ENCODE assay signal across 20 mouse cellular contexts in the genomic region with DNA sequence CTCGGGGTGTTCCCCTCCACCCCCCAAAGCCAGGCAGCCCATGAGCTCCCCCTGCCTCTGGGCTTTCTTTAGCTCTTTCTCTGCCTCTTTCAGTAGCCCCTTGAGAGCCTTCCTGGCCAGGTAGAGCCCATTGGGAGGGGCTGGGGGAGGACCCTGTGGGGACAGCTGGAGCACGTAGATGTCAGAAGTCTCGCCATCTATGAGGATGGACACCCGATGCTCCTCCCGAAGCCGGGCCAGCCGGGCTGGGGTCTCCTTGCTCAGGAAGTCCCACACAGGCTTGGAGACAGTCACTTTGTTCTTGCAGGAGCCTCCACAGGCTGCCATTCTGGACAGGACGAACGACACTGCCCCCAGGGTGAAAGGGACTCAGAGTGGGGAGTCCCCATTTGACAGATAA. TPM values are rescaled to one million over a fixed set of nuclear protein-coding genes. Genes with fewer than 3 reads are reported as not detected.
A peak's percentile ranks its signal among the peaks of the same experiment; 100 is the strongest.
DNase-seq lines count a peak whose midpoint lies in the region; ATAC-seq and TF ChIP-seq lines count a peak whose summit lies in the region.
"Had no signal": no experiment of that assay in that cellular context is flagged by ENCODE, and none has a peak within 500 bp of the region (broad histone marks: within the 10 kb centered on the region; RNA-seq: fewer than 3 reads in every experiment).

No protein-coding gene starts in this region.

- intact Hi-C loops in left cerebral cortex, postnatal 10 days (cut with DNase I) = no loop called here

- peaks cover 40% of the 10 kb centered on the region for H3K36me3 ChIP-seq in forebrain, embryonic 10.5 days (replicated peaks)
- peaks cover 2% of the 10 kb centered on the region; the same call in 1 of the 2 replicates for H3K36me3 ChIP-seq in forebrain, embryonic 16.5 days (ENCODE audit: control insufficient read depth, insufficient read depth)
- peaks cover 21% of the 10 kb centered on the region for H3K36me3 ChIP-seq in intestine, embryonic 14.5 days (ENCODE audit: control insufficient read depth, insufficient read depth, low read length)
- H3K36me3 ChIP-seq in intestine, postnatal 0 days (ENCODE audit: control insufficient read depth, insufficient read depth) = peaks cover 19% of the 10 kb centered on the region; the same call in 1 of the 2 replicates
- peaks cover 40% of the 10 kb centered on the region for H3K36me3 ChIP-seq in E14TG2a.4 (ENCODE audit: insufficient read depth, low read length)
- H3K36me3 ChIP-seq in limb, embryonic 10.5 days = peaks cover 40% of the 10 kb centered on the region

- no peaks in the 10 kb centered on the region for H3K9me3 ChIP-seq in forebrain, embryonic 10.5 days
- no peaks in the 10 kb centered on the region for H3K9me3 ChIP-seq in forebrain, embryonic 16.5 days (ENCODE audit: control insufficient read depth, low read length)
- no peaks in the 10 kb centered on the region for H3K9me3 ChIP-seq in intestine, embryonic 14.5 days (ENCODE audit: control insufficient read depth, low read length)
- no peaks in the 10 kb centered on the region for H3K9me3 ChIP-seq in intestine, postnatal 0 days (ENCODE audit: control insufficient read depth)
- H3K9me3 ChIP-seq in E14TG2a.4 (ENCODE audit: low read length) = no peaks in the 10 kb centered on the region
- no peaks in the 10 kb centered on the region for H3K9me3 ChIP-seq in limb, embryonic 10.5 days (replicated peaks)
- H3K9me3 ChIP-seq: embryonic facial prominence, embryonic 12.5 days; forebrain, embryonic 12.5 days; heart, embryonic 15.5 days had no signal

- peaks cover 83% of the 10 kb centered on the region for H3K4me1 ChIP-seq in forebrain, embryonic 10.5 days
- H3K4me1 ChIP-seq in forebrain, embryonic 16.5 days (replicated peaks; ENCODE audit: control insufficient read depth, insufficient read depth, low read length) = peaks cover 36% of the 10 kb centered on the region
- peaks cover 25% of the 10 kb centered on the region for H3K4me1 ChIP-seq in intestine, embryonic 14.5 days (replicated peaks; ENCODE audit: control insufficient read depth, insufficient read depth, low read length)
- H3K4me1 ChIP-seq in intestine, postnatal 0 days (replicated peaks; ENCODE audit: control insufficient read depth, insufficient read depth, low read length) = 0 out of 2 replicates have a peak, but pooled peaks cover 5% of the 10 kb centered on the region
- H3K4me1 ChIP-seq in E14TG2a.4 (replicated peaks; ENCODE audit: low read depth, low read length) = peaks cover 85% of the 10 kb centered on the region
- H3K4me1 ChIP-seq in limb, embryonic 10.5 days = peaks cover 63% of the 10 kb centered on the region

- no peak for ATAC-seq in forebrain, embryonic 16.5 days
- no peak for ATAC-seq in intestine, embryonic 14.5 days (replicated peaks; ENCODE audit: low FRiP score, low TSS enrichment, low read depth)
- no peak for ATAC-seq in intestine, postnatal 0 days
- ATAC-seq in monocyte, adult 5-6 weeks (replicated peaks; ENCODE audit: insufficient number of reproducible peaks, low FRiP score, low TSS enrichment, poor library complexity, severe bottlenecking) = no peak
- ATAC-seq: CD4-positive, CD25-positive, alpha-beta regulatory T cell, adult 4 months had no signal

- H3K9ac ChIP-seq in forebrain, embryonic 16.5 days (replicated peaks; ENCODE audit: low read depth, low read length) = no peak overlapping the region
- H3K9ac ChIP-seq in intestine, embryonic 14.5 days (ENCODE audit: low read length) = no peak overlapping the region
- H3K9ac ChIP-seq in intestine, postnatal 0 days (ENCODE audit: low read depth, low read length) = no peak overlapping the region
- H3K9ac ChIP-seq: embryonic facial prominence, embryonic 12.5 days; forebrain, embryonic 12.5 days; heart, embryonic 15.5 days had no signal

- H3K4me3 ChIP-seq in forebrain, embryonic 10.5 days = peak overlapping the region; percentile 2; the same call in 1 of the 2 replicates
- H3K4me3 ChIP-seq in forebrain, embryonic 16.5 days (replicated peaks; ENCODE audit: low read length) = no peak overlapping the region
- H3K4me3 ChIP-seq in intestine, embryonic 14.5 days (ENCODE audit: low read depth, low read length) = no peak overlapping the region
- H3K4me3 ChIP-seq in intestine, postnatal 0 days (ENCODE audit: low read depth, low read length) = no peak overlapping the region
- H3K4me3 ChIP-seq in E14TG2a.4 (replicated peaks; ENCODE audit: low read length) = peak overlapping the region; percentile 48
- no peak overlapping the region for H3K4me3 ChIP-seq in limb, embryonic 10.5 days
- H3K4me3 ChIP-seq: embryonic facial prominence, embryonic 12.5 days; forebrain, embryonic 12.5 days; heart, embryonic 15.5 days had no signal

- no peak for DNase-seq in forebrain, embryonic 10.5 days (ENCODE audit: extremely low spot score, low spot score)
- DNase-seq in intestine, embryonic 14.5 days (ENCODE audit: low spot score) = peak; percentile 47
- no peak for DNase-seq in limb, embryonic 10.5 days (ENCODE audit: low spot score)
- no peak for DNase-seq in left cerebral cortex, postnatal 10 days (ENCODE audit: extremely low spot score in 1 of 2, low spot score in 2 of 2)
- DNase-seq: adrenal gland, postnatal 10 days; cerebellum, adult 2 months; kidney, adult 18-20 months; kidney, postnatal 25 days; layer of hippocampus, adult 9-11 months; lung, adult 18-20 months; lung, postnatal 36 days; thymus, adult 2 months had no signal

- 0 out of 2 replicates have a peak overlapping the region, but pooled peaks have one; percentile 11 for H3K27ac ChIP-seq in forebrain, embryonic 10.5 days
- H3K27ac ChIP-seq in forebrain, embryonic 16.5 days (ENCODE audit: low read length) = no peak overlapping the region
- no peak overlapping the region for H3K27ac ChIP-seq in intestine, embryonic 14.5 days (ENCODE audit: low read depth)
- no peak overlapping the region for H3K27ac ChIP-seq in intestine, postnatal 0 days (ENCODE audit: low read depth, low read length)
- H3K27ac ChIP-seq in limb, embryonic 10.5 days = 0 out of 2 replicates have a peak overlapping the region, but pooled peaks have one; percentile 50
- H3K27ac ChIP-seq: embryonic facial prominence, embryonic 12.5 days; forebrain, embryonic 12.5 days; heart, embryonic 15.5 days had no signal

- peaks cover 10% of the 10 kb centered on the region for H3K27me3 ChIP-seq in forebrain, embryonic 10.5 days (ENCODE audit: poor library complexity, severe bottlenecking)
- no peaks in the 10 kb centered on the region for H3K27me3 ChIP-seq in forebrain, embryonic 16.5 days (replicated peaks; ENCODE audit: control insufficient read depth, insufficient read depth, low read length)
- no peaks in the 10 kb centered on the region for H3K27me3 ChIP-seq in intestine, embryonic 14.5 days (replicated peaks; ENCODE audit: control insufficient read depth, insufficient read depth, low read length)
- H3K27me3 ChIP-seq in intestine, postnatal 0 days (replicated peaks; ENCODE audit: control insufficient read depth, insufficient read depth, low read length) = peaks cover 11% of the 10 kb centered on the region
- no peaks in the 10 kb centered on the region for H3K27me3 ChIP-seq in E14TG2a.4 (ENCODE audit: insufficient read depth, low read length)
- H3K27me3 ChIP-seq in limb, embryonic 10.5 days (ENCODE audit: low read depth, poor library complexity, severe bottlenecking) = no peaks in the 10 kb centered on the region
- H3K27me3 ChIP-seq: embryonic facial prominence, embryonic 12.5 days; forebrain, embryonic 12.5 days; heart, embryonic 15.5 days had no signal

- H3K4me2 ChIP-seq in forebrain, embryonic 16.5 days (ENCODE audit: low read length) = no peak overlapping the region
- H3K4me2 ChIP-seq in intestine, embryonic 14.5 days (ENCODE audit: low read length) = no peak overlapping the region
- no peak overlapping the region for H3K4me2 ChIP-seq in intestine, postnatal 0 days (replicated peaks; ENCODE audit: low read depth)
- H3K4me2 ChIP-seq: embryonic facial prominence, embryonic 12.5 days; forebrain, embryonic 12.5 days; heart, embryonic 15.5 days had no signal

- TF ChIP-seq CTCF in intestine, postnatal 0 days (IDR thresholded peaks at IDR 0.05; ENCODE audit: low read depth) = no peak
- TF ChIP-seq CTCF in E14TG2a.4 (conservative IDR thresholded peaks at IDR 0.05; ENCODE audit: low read length) = no peak

- WGBS in forebrain, embryonic 10.5 days = 93% methylated on average over 9 of the region's 9 CpGs
- 89% methylated on average over 8 of the region's 9 CpGs for WGBS in forebrain, embryonic 16.5 days
- WGBS in intestine, embryonic 14.5 days = 85% methylated on average over 9 of the region's 9 CpGs
- WGBS in intestine, postnatal 0 days = 91% methylated on average over 9 of the region's 9 CpGs
- 84% methylated on average over 9 of the region's 9 CpGs for WGBS in limb, embryonic 10.5 days

RNA-seq across cellular contexts. Expression of a gene that starts 2.5 kb away (rescaled TPM):
- polyA plus RNA-seq in forebrain, embryonic 10.5 days (2016; fragmentation: Nextera tagmentation; extraction: Ambion mirVana) = 106 and 108 TPM in 2 replicates
- 179 and 224 TPM in 2 replicates for polyA plus RNA-seq in forebrain, embryonic 16.5 days (2015; fragmentation: Nextera tagmentation; extraction: Ambion mirVana)
- 95.8 and 101 TPM in 2 replicates for polyA plus RNA-seq in intestine, embryonic 14.5 days (2014; fragmentation: Nextera tagmentation; extraction: Ambion mirVana)
- polyA plus RNA-seq in intestine, postnatal 0 days (2015; fragmentation: Nextera tagmentation; extraction: Ambion mirVana) = 22.2 and 24.6 TPM in 2 replicates
- 91.4 and 122 TPM in 2 replicates for polyA plus RNA-seq in limb, embryonic 10.5 days (2016; fragmentation: Nextera tagmentation; extraction: Ambion mirVana)
- total RNA-seq in left cerebral cortex, postnatal 10 days (2021) = 100 to 1,000 TPM; 182 to 185 TPM
- total RNA-seq in monocyte, adult 5-6 weeks (2017) = 3.8 to 17.3 TPM (median 8.8 TPM) in 3 replicates

RNA-seq across cellular contexts. Expression of a gene that starts 3.1 kb away (rescaled TPM):
- 23.7 and 25.7 TPM in 2 replicates for polyA plus RNA-seq in forebrain, embryonic 10.5 days (2016; fragmentation: Nextera tagmentation; extraction: Ambion mirVana)
- polyA plus RNA-seq in forebrain, embryonic 16.5 days (2015; fragmentation: Nextera tagmentation; extraction: Ambion mirVana) = 32.3 and 33.0 TPM in 2 replicates
- 49.0 and 57.7 TPM in 2 replicates for polyA plus RNA-seq in intestine, embryonic 14.5 days (2014; fragmentation: Nextera tagmentation; extraction: Ambion mirVana)
- 14.4 and 15.1 TPM in 2 replicates for polyA plus RNA-seq in intestine, postnatal 0 days (2015; fragmentation: Nextera tagmentation; extraction: Ambion mirVana)
- 25.8 and 36.3 TPM in 2 replicates for polyA plus RNA-seq in limb, embryonic 10.5 days (2016; fragmentation: Nextera tagmentation; extraction: Ambion mirVana)
- total RNA-seq in left cerebral cortex, postnatal 10 days (2021) = 10 to 100 TPM; 65.2 to 69.1 TPM
- 1.9 TPM in 1 of 3 replicates, not detected in the others for total RNA-seq in monocyte, adult 5-6 weeks (2017)

RNA-seq across cellular contexts. Expression of a gene that starts 12.6 kb away (rescaled TPM):
- 1.9 and 2.0 TPM in 2 replicates for polyA plus RNA-seq in forebrain, embryonic 10.5 days (2016; fragmentation: Nextera tagmentation; extraction: Ambion mirVana)
- polyA plus RNA-seq in forebrain, embryonic 16.5 days (2015; fragmentation: Nextera tagmentation; extraction: Ambion mirVana) = 1.0 and 1.6 TPM in 2 replicates
- polyA plus RNA-seq in intestine, embryonic 14.5 days (2014; fragmentation: Nextera tagmentation; extraction: Ambion mirVana) = 0.93 and 1.3 TPM in 2 replicates
- polyA plus RNA-seq in intestine, postnatal 0 days (2015; fragmentation: Nextera tagmentation; extraction: Ambion mirVana) = 0.52 and 0.65 TPM in 2 replicates
- 3.4 and 4.1 TPM in 2 replicates for polyA plus RNA-seq in limb, embryonic 10.5 days (2016; fragmentation: Nextera tagmentation; extraction: Ambion mirVana)
- 1 to 10 TPM; 1.0 to 1.2 TPM for total RNA-seq in left cerebral cortex, postnatal 10 days (2021)
- total RNA-seq in monocyte, adult 5-6 weeks (2017) = 3.2 to 4.2 TPM (median 3.5 TPM) in 3 replicates

RNA-seq across cellular contexts. Expression of a gene that starts 18.4 kb away (rescaled TPM):
- polyA plus RNA-seq in forebrain, embryonic 10.5 days (2016; fragmentation: Nextera tagmentation; extraction: Ambion mirVana) = 21.3 and 21.4 TPM in 2 replicates
- polyA plus RNA-seq in forebrain, embryonic 16.5 days (2015; fragmentation: Nextera tagmentation; extraction: Ambion mirVana) = 26.7 and 28.4 TPM in 2 replicates
- 24.2 and 25.9 TPM in 2 replicates for polyA plus RNA-seq in intestine, embryonic 14.5 days (2014; fragmentation: Nextera tagmentation; extraction: Ambion mirVana)
- 43.0 and 47.0 TPM in 2 replicates for polyA plus RNA-seq in intestine, postnatal 0 days (2015; fragmentation: Nextera tagmentation; extraction: Ambion mirVana)
- 25.0 and 27.8 TPM in 2 replicates for polyA plus RNA-seq in limb, embryonic 10.5 days (2016; fragmentation: Nextera tagmentation; extraction: Ambion mirVana)
- 10 to 100 TPM; 42.2 to 47.4 TPM for total RNA-seq in left cerebral cortex, postnatal 10 days (2021)
- total RNA-seq in monocyte, adult 5-6 weeks (2017) = 15.7 to 32.0 TPM (median 21.5 TPM) in 3 replicates

RNA-seq across cellular contexts. Expression of a gene that starts 28.0 kb away (rescaled TPM):
- 4.0 and 5.0 TPM in 2 replicates for polyA plus RNA-seq in forebrain, embryonic 10.5 days (2016; fragmentation: Nextera tagmentation; extraction: Ambion mirVana)
- polyA plus RNA-seq in forebrain, embryonic 16.5 days (2015; fragmentation: Nextera tagmentation; extraction: Ambion mirVana) = 41.5 and 45.8 TPM in 2 replicates
- polyA plus RNA-seq in intestine, embryonic 14.5 days (2014; fragmentation: Nextera tagmentation; extraction: Ambion mirVana) = 54.3 and 66.0 TPM in 2 replicates
- 29.4 and 34.1 TPM in 2 replicates for polyA plus RNA-seq in intestine, postnatal 0 days (2015; fragmentation: Nextera tagmentation; extraction: Ambion mirVana)
- 2.8 and 3.4 TPM in 2 replicates for polyA plus RNA-seq in limb, embryonic 10.5 days (2016; fragmentation: Nextera tagmentation; extraction: Ambion mirVana)
- 100 to 1,000 TPM; 105 to 107 TPM for total RNA-seq in left cerebral cortex, postnatal 10 days (2021)
- total RNA-seq in monocyte, adult 5-6 weeks (2017) = 166 to 275 TPM (median 211 TPM) in 3 replicates

Comparison
In these comparisons a context has a peak if more than half of its experiments do, and no peak if none do; other contexts are left out.
1. H3K27ac ChIP-seq: peak in forebrain, embryonic 10.5 days (single experiment) and limb, embryonic 10.5 days (single experiment); none in forebrain, embryonic 16.5 days (single experiment), intestine, embryonic 14.5 days (single experiment) and intestine, postnatal 0 days (single experiment).
2. H3K4me3 ChIP-seq: peak in forebrain, embryonic 10.5 days (single experiment) and E14TG2a.4 (single experiment); none in forebrain, embryonic 16.5 days (single experiment), intestine, embryonic 14.5 days (single experiment), intestine, postnatal 0 days (single experiment) and limb, embryonic 10.5 days (single experiment).